ENCODE assay signal across 11 mouse cellular contexts in the genomic region with DNA sequence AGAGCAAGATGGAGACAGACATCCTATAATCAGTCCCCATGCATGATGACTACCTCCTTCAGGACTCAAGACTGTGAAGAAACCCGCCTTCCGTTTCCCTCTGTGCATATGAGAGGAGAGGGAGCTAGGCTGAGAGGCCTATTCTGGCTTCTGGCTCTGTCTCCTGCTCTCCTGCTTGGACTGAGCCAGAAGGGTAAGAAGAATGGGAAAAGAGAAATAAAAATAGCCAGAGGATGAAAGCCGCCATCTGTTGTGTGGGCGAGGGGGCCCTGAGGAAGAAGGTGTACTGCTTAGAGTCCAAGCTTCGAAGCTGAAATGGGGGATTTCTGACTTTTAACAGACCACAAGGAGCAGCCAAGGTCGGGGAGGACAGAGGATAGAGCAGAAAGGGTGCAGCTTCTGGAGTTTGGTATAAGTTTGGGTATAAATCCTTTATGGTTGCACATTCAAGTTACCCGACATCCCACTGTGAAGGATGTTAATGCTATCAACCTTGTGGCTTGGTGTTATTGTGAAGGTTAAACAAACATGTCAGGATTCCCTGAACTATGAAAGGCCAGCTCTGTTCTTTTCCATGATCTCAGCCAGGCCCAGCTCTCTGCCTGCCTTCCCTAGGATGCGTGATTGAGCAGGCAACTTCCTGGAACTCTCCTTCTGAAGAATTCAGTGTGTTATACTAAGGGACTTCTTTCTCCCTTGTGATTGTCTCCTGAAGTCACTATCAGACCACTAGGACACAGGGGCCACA. TPM values are rescaled to one million over a fixed set of nuclear protein-coding genes. Genes with fewer than 3 reads are reported as not detected.
DNase-seq lines count a peak whose midpoint lies in the region; ATAC-seq and TF ChIP-seq lines count a peak whose summit lies in the region.
"Had no signal": no experiment of that assay in that cellular context is flagged by ENCODE, and none has a peak within 500 bp of the region (broad histone marks: within the 10 kb centered on the region; RNA-seq: fewer than 3 reads in every experiment).

No protein-coding gene starts in this region.

- H3K4me2 ChIP-seq in forebrain, embryonic 15.5 days (replicated peaks), result no peak overlapping the region
- H3K4me2 ChIP-seq in forebrain, embryonic 16.5 days (ENCODE audit: low read length), result no peak overlapping the region
- H3K4me2 ChIP-seq: liver, embryonic 12.5 days had no signal

- WGBS in forebrain, embryonic 15.5 days, result 89% methylated on average over 8 of the region's 8 CpGs
- 85% methylated on average over 8 of the region's 8 CpGs for WGBS in forebrain, embryonic 16.5 days
- 69% methylated on average over 8 of the region's 8 CpGs for WGBS in small intestine, adult 2 months

- TF ChIP-seq POLR2A in small intestine, adult 2 months (IDR thresholded peaks at IDR 0.05; ENCODE audit: low read depth, low read length), result no peak

- intact Hi-C loops in left cerebral cortex, adult 2 months (cut with DNase I), result loop anchor here (2.0 kb wide), 1 partner anchor 51 kb away; no protein-coding TSS in a partner anchor
- intact Hi-C loops in left cerebral cortex, postnatal 4 days (cut with DNase I), result no loop called here

- H3K27me3 ChIP-seq in forebrain, embryonic 15.5 days, result peaks cover 3% of the 10 kb centered on the region; the same call in 1 of the 2 replicates
- H3K27me3 ChIP-seq in forebrain, embryonic 16.5 days (replicated peaks; ENCODE audit: control insufficient read depth, insufficient read depth, low read length), result 0 out of 2 replicates have a peak, but pooled peaks cover 6% of the 10 kb centered on the region
- no peaks in the 10 kb centered on the region for H3K27me3 ChIP-seq in small intestine, adult 2 months (ENCODE audit: control insufficient read depth, insufficient read depth, low read length)
- H3K27me3 ChIP-seq: liver, embryonic 12.5 days had no signal

- TF ChIP-seq CTCF in left cerebral cortex, adult 2 months (IDR thresholded peaks at IDR 0.05), result no peak
- no peak for TF ChIP-seq CTCF in small intestine, adult 2 months (IDR thresholded peaks at IDR 0.05; ENCODE audit: extremely low read depth, insufficient read length, insufficient replicate concordance, low read depth, low read length)

- no peak overlapping the region for H3K9ac ChIP-seq in forebrain, embryonic 15.5 days (replicated peaks)
- no peak overlapping the region for H3K9ac ChIP-seq in forebrain, embryonic 16.5 days (replicated peaks; ENCODE audit: low read depth, low read length)
- H3K9ac ChIP-seq: liver, embryonic 12.5 days had no signal

- H3K4me3 ChIP-seq in forebrain, embryonic 15.5 days, result no peak overlapping the region
- no peak overlapping the region for H3K4me3 ChIP-seq in forebrain, embryonic 16.5 days (replicated peaks; ENCODE audit: low read length)
- H3K4me3 ChIP-seq in left cerebral cortex, adult 2 months, result no peak overlapping the region
- H3K4me3 ChIP-seq in small intestine, adult 2 months (ENCODE audit: low read depth, low read length), result no peak overlapping the region
- H3K4me3 ChIP-seq: gastrocnemius, adult 2 months; liver, embryonic 12.5 days had no signal

- ATAC-seq in forebrain, embryonic 15.5 days (replicated peaks), result no peak
- ATAC-seq in forebrain, embryonic 16.5 days, result no peak
- ATAC-seq: liver, embryonic 12.5 days had no signal

- H3K4me1 ChIP-seq in forebrain, embryonic 15.5 days, result peaks cover 30% of the 10 kb centered on the region
- H3K4me1 ChIP-seq in forebrain, embryonic 16.5 days (replicated peaks; ENCODE audit: control insufficient read depth, insufficient read depth, low read length), result peaks cover 24% of the 10 kb centered on the region
- H3K4me1 ChIP-seq in small intestine, adult 2 months (ENCODE audit: control insufficient read depth, insufficient read depth, insufficient read length, low read length), result no peaks in the 10 kb centered on the region
- H3K4me1 ChIP-seq: liver, embryonic 12.5 days had no signal

- 0 out of 2 replicates have a peak overlapping the region, but pooled peaks have one; percentile 62 for H3K27ac ChIP-seq in forebrain, embryonic 15.5 days (replicated peaks)
- no peak overlapping the region for H3K27ac ChIP-seq in forebrain, embryonic 16.5 days (ENCODE audit: low read length)
- H3K27ac ChIP-seq in left cerebral cortex, adult 2 months, result peak overlapping the region; percentile 66
- peak overlapping the region; percentile 25; the same call in 1 of the 2 replicates for H3K27ac ChIP-seq in small intestine, adult 2 months (ENCODE audit: insufficient read depth, low read depth, low read length)
- H3K27ac ChIP-seq: gastrocnemius, adult 2 months; liver, embryonic 12.5 days had no signal

- no peaks in the 10 kb centered on the region for H3K9me3 ChIP-seq in forebrain, embryonic 15.5 days
- H3K9me3 ChIP-seq in forebrain, embryonic 16.5 days (ENCODE audit: control insufficient read depth, low read length), result no peaks in the 10 kb centered on the region
- H3K9me3 ChIP-seq: liver, embryonic 12.5 days had no signal

- peak; percentile 68 for DNase-seq in adrenal gland, adult 2 months
- DNase-seq in adrenal gland, postnatal 4 days (ENCODE audit: low spot score in 2 of 2), result no peak
- no peak for DNase-seq in left cerebral cortex, adult 2 months (ENCODE audit: extremely low spot score in 1 of 2, low spot score in 2 of 2)
- no peak for DNase-seq in left cerebral cortex, postnatal 4 days
- DNase-seq in layer of hippocampus, adult 8-10 months (ENCODE audit: low spot score in 2 of 2), result no peak
- DNase-seq: gastrocnemius, adult 2 months; lung, postnatal 10 days had no signal

- H3K36me3 ChIP-seq in forebrain, embryonic 15.5 days, result no peaks in the 10 kb centered on the region
- no peaks in the 10 kb centered on the region for H3K36me3 ChIP-seq in forebrain, embryonic 16.5 days (ENCODE audit: control insufficient read depth, insufficient read depth)
- no peaks in the 10 kb centered on the region for H3K36me3 ChIP-seq in small intestine, adult 2 months (ENCODE audit: control insufficient read depth, insufficient read depth, low read length)
- H3K36me3 ChIP-seq: liver, embryonic 12.5 days had no signal

RNA-seq across cellular contexts. Expression of gene Jam3, which starts 46.4 kb away (rescaled TPM):
- 10 to 100 TPM; 29.8 to 35.7 TPM for total RNA-seq in adrenal gland, adult 2 months (2021)
- polyA plus RNA-seq in adrenal gland, adult 2 months (2012; rRNA removed), result 19.2 and 23.5 TPM in 2 replicates
- 10 to 100 TPM; 42.3 to 42.7 TPM for total RNA-seq in adrenal gland, postnatal 4 days (2021)
- 67.3 and 67.9 TPM in 2 replicates for polyA plus RNA-seq in forebrain, embryonic 15.5 days (2015; fragmentation: Nextera tagmentation; extraction: Ambion mirVana)
- polyA plus RNA-seq in forebrain, embryonic 16.5 days (2015; fragmentation: Nextera tagmentation; extraction: Ambion mirVana), result 60.2 and 62.2 TPM in 2 replicates
- total RNA-seq in left cerebral cortex, adult 2 months (2021), result 10 to 100 TPM; 32.6 TPM
- total RNA-seq in left cerebral cortex, postnatal 4 days (2021), result 10 to 100 TPM; 21.6 to 22.4 TPM
- 2.9 and 3.5 TPM in 2 replicates for polyA plus RNA-seq in small intestine, adult 2 months (2012; rRNA removed)
- 10 to 100 TPM; 37.2 to 45.0 (median 41.6) TPM for total RNA-seq in layer of hippocampus, adult 8-10 months (2022)
